Mouse (Mus musculus) erythroblast, embryonic 14.5 days (primary cell): ENCODE measurements around the gene Wdr86.

Experiments used
- GATA1 ChIP-seq: IDR thresholded peaks from 2 replicates; pipeline ENCODE4 v1.6.1; 2012; ENCODE audit warnings: low read length, inconsistent platforms, mixed read lengths
- TAL1 ChIP-seq: IDR thresholded peaks from 3 replicates; pipeline ENCODE4 v1.6.1; 2012; ENCODE audit warnings: low read length, inconsistent platforms, mixed read lengths

DNA sequence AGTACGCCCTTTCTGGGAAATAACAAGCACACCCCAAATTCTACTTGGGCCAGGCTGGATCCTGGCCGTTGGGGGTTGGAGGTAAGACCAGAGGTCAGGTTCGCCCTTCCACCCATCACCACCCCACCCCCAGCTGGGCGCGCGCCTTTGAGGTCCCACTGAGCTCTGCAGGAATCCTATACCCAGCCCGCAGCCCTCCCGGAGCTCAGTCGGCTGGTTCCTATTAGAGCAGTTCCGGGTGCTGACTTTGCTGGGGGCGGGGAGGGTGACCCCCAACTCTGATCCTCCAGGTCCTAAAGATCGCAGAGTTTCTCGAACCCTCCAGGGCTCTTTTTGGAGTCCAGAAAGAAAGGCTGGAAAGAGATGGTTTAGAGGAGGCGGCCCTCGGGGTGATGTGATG, 459 bp upstream of the Wdr86 start:
- TF ChIP-seq TAL1 (no peak), GATA1 (no peak)
